Comparison of ENCODE assay signal across 9 mouse cellular contexts in the genomic region with DNA sequence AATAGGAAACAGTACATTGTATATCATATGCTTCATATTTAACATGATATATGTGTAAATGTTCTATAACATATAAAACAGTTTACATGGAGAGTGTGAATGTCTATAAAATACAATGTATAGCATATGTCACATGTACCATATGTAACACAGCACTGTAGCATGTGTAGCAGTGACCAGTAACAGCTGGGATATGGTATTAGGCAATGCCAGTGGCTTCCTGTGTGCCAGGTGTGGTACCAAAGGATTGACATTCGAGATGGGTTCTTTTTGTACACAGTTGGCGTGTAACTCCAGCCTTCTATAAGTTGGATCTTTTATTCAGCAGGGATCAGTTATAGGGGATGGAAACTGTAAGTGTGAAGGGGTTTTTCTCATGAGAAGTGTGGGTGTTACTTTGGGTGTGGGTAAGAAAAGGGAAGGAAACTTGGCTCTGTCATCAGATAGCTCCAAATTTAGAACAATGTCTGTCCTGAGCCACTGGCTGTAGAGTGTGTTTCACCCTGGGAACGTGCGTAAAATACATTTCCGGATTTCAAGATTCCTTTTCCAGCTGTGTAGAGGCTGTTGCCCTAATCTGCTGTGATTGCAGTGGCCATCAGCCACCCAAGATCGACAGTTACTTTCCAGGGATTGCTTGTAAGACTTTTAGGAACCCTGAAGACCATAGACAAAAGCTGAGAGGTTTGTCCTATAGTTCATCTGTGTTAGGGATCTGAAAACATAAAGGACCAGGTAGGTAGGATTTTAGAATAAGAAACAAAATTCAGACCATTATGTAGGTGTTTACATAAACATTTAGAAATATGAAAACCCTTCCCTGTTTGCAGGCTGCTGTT. TPM values are rescaled to one million over a fixed set of nuclear protein-coding genes. Genes with fewer than 3 reads are reported as not detected.
DNase-seq lines count a peak whose midpoint lies in the region; ATAC-seq lines count a peak whose summit lies in the region.
"Had no signal": no experiment of that assay in that cellular context is flagged by ENCODE, and none has a peak within 500 bp of the region (broad histone marks: within the 10 kb centered on the region; RNA-seq: fewer than 3 reads in every experiment).

No protein-coding gene starts in this region.

- no peak overlapping the region for H3K4me2 ChIP-seq in heart, embryonic 12.5 days
- no peak overlapping the region for H3K4me2 ChIP-seq in lung, embryonic 16.5 days (ENCODE audit: low read depth, low read length)
- H3K4me2 ChIP-seq in hindbrain, embryonic 11.5 days (replicated peaks; ENCODE audit: low read depth, low read length) = no peak overlapping the region
- H3K4me2 ChIP-seq: neural tube, embryonic 15.5 days had no signal

- H3K36me3 ChIP-seq in heart, embryonic 12.5 days = no peaks in the 10 kb centered on the region
- H3K36me3 ChIP-seq in lung, embryonic 16.5 days (ENCODE audit: control insufficient read depth, insufficient read depth, low read length) = no peaks in the 10 kb centered on the region
- H3K36me3 ChIP-seq in hindbrain, embryonic 11.5 days (ENCODE audit: control insufficient read depth, insufficient read depth, low read length) = no peaks in the 10 kb centered on the region
- H3K36me3 ChIP-seq: neural tube, embryonic 15.5 days had no signal

- no peak overlapping the region for H3K9ac ChIP-seq in heart, embryonic 12.5 days
- no peak overlapping the region for H3K9ac ChIP-seq in lung, embryonic 16.5 days (ENCODE audit: low read length)
- H3K9ac ChIP-seq in hindbrain, embryonic 11.5 days (ENCODE audit: low read depth, low read length) = no peak overlapping the region
- H3K9ac ChIP-seq: neural tube, embryonic 15.5 days had no signal

- intact Hi-C loops in gastrocnemius, postnatal 36 days (cut with DNase I) = no loop called here

- 52% methylated on average over 6 of the region's 6 CpGs for WGBS in heart, embryonic 12.5 days
- WGBS in lung, embryonic 16.5 days = 48% methylated on average over 6 of the region's 6 CpGs
- 83% methylated on average over 6 of the region's 6 CpGs for WGBS in hindbrain, embryonic 11.5 days

- no peaks in the 10 kb centered on the region for H3K27me3 ChIP-seq in heart, embryonic 12.5 days (replicated peaks)
- no peaks in the 10 kb centered on the region for H3K27me3 ChIP-seq in lung, embryonic 16.5 days (ENCODE audit: control insufficient read depth, insufficient read depth, low read depth, low read length)
- no peaks in the 10 kb centered on the region for H3K27me3 ChIP-seq in hindbrain, embryonic 11.5 days (ENCODE audit: control insufficient read depth, insufficient read depth, low read length)
- H3K27me3 ChIP-seq: neural tube, embryonic 15.5 days had no signal

- peak overlapping the region; percentile 62 for H3K27ac ChIP-seq in heart, embryonic 12.5 days (ENCODE audit: poor library complexity, severe bottlenecking)
- H3K27ac ChIP-seq in lung, embryonic 16.5 days (ENCODE audit: low read length) = peak overlapping the region; percentile 78
- no peak overlapping the region for H3K27ac ChIP-seq in hindbrain, embryonic 11.5 days (ENCODE audit: low read depth, low read length)
- H3K27ac ChIP-seq: neural tube, embryonic 15.5 days had no signal

- ATAC-seq in heart, embryonic 12.5 days (ENCODE audit: insufficient number of reproducible peaks, low FRiP score) = no peak
- ATAC-seq in lung, embryonic 16.5 days (ENCODE audit: low read depth) = peak; percentile 86
- no peak for ATAC-seq in hindbrain, embryonic 11.5 days (ENCODE audit: low FRiP score)

- peak; percentile 36 for DNase-seq in gastrocnemius, adult 18-20 months (ENCODE audit: low spot score)
- no peak for DNase-seq in gastrocnemius, postnatal 36 days
- peak; percentile 76 for DNase-seq in 416B (ENCODE audit: low read depth)
- DNase-seq in thymus, postnatal 10 days (ENCODE audit: low spot score in 2 of 2) = no peak
- DNase-seq in left cerebral cortex, adult 8-10 months (ENCODE audit: low spot score in 2 of 2) = no peak
- DNase-seq in hindbrain, embryonic 11.5 days (ENCODE audit: low spot score) = no peak

- no peak overlapping the region for H3K4me3 ChIP-seq in heart, embryonic 12.5 days
- no peak overlapping the region for H3K4me3 ChIP-seq in lung, embryonic 16.5 days (ENCODE audit: low read length)
- H3K4me3 ChIP-seq in hindbrain, embryonic 11.5 days (ENCODE audit: low read depth, low read length) = no peak overlapping the region
- H3K4me3 ChIP-seq: neural tube, embryonic 15.5 days had no signal

- peaks cover 61% of the 10 kb centered on the region for H3K4me1 ChIP-seq in heart, embryonic 12.5 days (replicated peaks)
- H3K4me1 ChIP-seq in lung, embryonic 16.5 days (replicated peaks; ENCODE audit: control insufficient read depth, insufficient read depth, low read length) = peaks cover 15% of the 10 kb centered on the region
- peaks cover 4% of the 10 kb centered on the region for H3K4me1 ChIP-seq in hindbrain, embryonic 11.5 days (replicated peaks; ENCODE audit: control insufficient read depth, insufficient read depth, low read length)

- H3K9me3 ChIP-seq in heart, embryonic 12.5 days (replicated peaks) = no peaks in the 10 kb centered on the region
- no peaks in the 10 kb centered on the region for H3K9me3 ChIP-seq in lung, embryonic 16.5 days (ENCODE audit: control insufficient read depth, low read length)
- H3K9me3 ChIP-seq in hindbrain, embryonic 11.5 days (ENCODE audit: control insufficient read depth, low read length) = no peaks in the 10 kb centered on the region
- H3K9me3 ChIP-seq: neural tube, embryonic 15.5 days had no signal

RNA-seq across cellular contexts. Expression of a gene that starts 29.7 kb away (rescaled TPM):
- 100 to 1,000 TPM; 137 to 155 TPM for total RNA-seq in gastrocnemius, adult 18-20 months (2021)
- total RNA-seq in gastrocnemius, postnatal 36 days (2021) = 100 to 1,000 TPM; 102 to 117 TPM
- 13.2 and 14.5 TPM in 2 replicates for polyA plus RNA-seq in heart, embryonic 12.5 days (2016; fragmentation: Nextera tagmentation; extraction: Ambion mirVana)
- 10.7 and 12.2 TPM in 2 replicates for polyA plus RNA-seq in lung, embryonic 16.5 days (2015; fragmentation: Nextera tagmentation; extraction: Ambion mirVana)
- 100 to 1,000 TPM in 1 of 4 experiments, 10 to 100 TPM in 3; 88.6 to 103 (median 94.1) TPM for total RNA-seq in left cerebral cortex, adult 8-10 months (2022)
- 13.3 and 14.3 TPM in 2 replicates for polyA plus RNA-seq in hindbrain, embryonic 11.5 days (2014; fragmentation: Nextera tagmentation; extraction: Ambion mirVana)

Comparison
In these comparisons a context has a peak if more than half of its experiments do, and no peak if none do; other contexts are left out.
1. DNase-seq: peak in gastrocnemius, adult 18-20 months (single experiment) and 416B (single experiment); none in gastrocnemius, postnatal 36 days (0 of 2), thymus, postnatal 10 days (0 of 2), left cerebral cortex, adult 8-10 months (0 of 2) and hindbrain, embryonic 11.5 days (single experiment).